Mouse (Mus musculus) kidney, postnatal 14 days (tissue): ENCODE measurements around the gene Tgfb3.

Experiments
- DNase-seq: peaks from one replicate; pipeline ENCODE4 v3.0.0; 2022; ENCODE audit warnings: mixed read lengths

The Tgfb3 gene

GRCm38 (mm10) chr12:86078553-86079201 is at the start of gene Tgfb3:
Tgfb3 (minus strand) TSS chr12:86079041.
- DNase-seq, result peak; percentile 63

- DNase-seq, result peak; percentile 76
Measured at GRCm38 (mm10) chr12:86128122-86128521, 49.3 kb upstream of the Tgfb3 start.

- DNase-seq, result no peak
Measured at GRCm38 (mm10) chr12:86124016-86124415, 45.2 kb upstream of the Tgfb3 start.

- DNase-seq, result no peak
Measured at GRCm38 (mm10) chr12:86116295-86116835, 37.5 kb upstream of the Tgfb3 start.

- peak; percentile 57 for DNase-seq
Measured at GRCm38 (mm10) chr12:86110637-86111036, 31.8 kb upstream of the Tgfb3 start.

- DNase-seq, result peak; percentile 58
Measured at GRCm38 (mm10) chr12:86109531-86109930, 30.7 kb upstream of the Tgfb3 start.

GRCm38 (mm10) chr12:86107645-86108044 is 28.8 kb upstream of the Tgfb3 start:
- no peak for DNase-seq

- DNase-seq, result no peak
Measured at GRCm38 (mm10) chr12:86106086-86106485, 27.2 kb upstream of the Tgfb3 start.

- DNase-seq, result peak; percentile 40
Measured at GRCm38 (mm10) chr12:86105546-86105945, 26.7 kb upstream of the Tgfb3 start.

- DNase-seq, result peak; percentile 55
Measured at GRCm38 (mm10) chr12:86104297-86104696, 25.5 kb upstream of the Tgfb3 start.

GRCm38 (mm10) chr12:86103852-86104251 is 25.0 kb upstream of the Tgfb3 start:
- DNase-seq, result peak; percentile 56

GRCm38 (mm10) chr12:86103391-86103790 is 24.6 kb upstream of the Tgfb3 start:
- no peak for DNase-seq

- DNase-seq, result peak; percentile 59
Measured at GRCm38 (mm10) chr12:86102686-86103085, 23.8 kb upstream of the Tgfb3 start.

GRCm38 (mm10) chr12:86100711-86101110 is 21.9 kb upstream of the Tgfb3 start:
- DNase-seq, result no peak

GRCm38 (mm10) chr12:86097781-86098180 is 18.9 kb upstream of the Tgfb3 start:
- DNase-seq, result no peak

GRCm38 (mm10) chr12:86095806-86096205 is 17.0 kb upstream of the Tgfb3 start:
- no peak for DNase-seq

GRCm38 (mm10) chr12:86094075-86094474 is 15.2 kb upstream of the Tgfb3 start:
- DNase-seq, result no peak

GRCm38 (mm10) chr12:86091601-86092132 is 12.8 kb upstream of the Tgfb3 start:
- peak; percentile 60 for DNase-seq

- no peak for DNase-seq
Measured at GRCm38 (mm10) chr12:86090764-86091163, 11.9 kb upstream of the Tgfb3 start.

- peak; percentile 66 for DNase-seq
Measured at GRCm38 (mm10) chr12:86088042-86088441, 9.2 kb upstream of the Tgfb3 start.

GRCm38 (mm10) chr12:86086550-86086949 is 7.7 kb upstream of the Tgfb3 start:
- DNase-seq, result no peak

- no peak for DNase-seq
Measured at GRCm38 (mm10) chr12:86085873-86086272, 7.0 kb upstream of the Tgfb3 start.

- DNase-seq, result peak; percentile 91
Measured at GRCm38 (mm10) chr12:86082481-86083012, 3.7 kb upstream of the Tgfb3 start, which contains the start of gene Ift43. Ift43 (plus strand) TSS chr12:86082541.

GRCm38 (mm10) chr12:86079202-86079667 is 394 bp upstream of the Tgfb3 start:
- DNase-seq, result peak; percentile 95
